Mouse (Mus musculus) thymus, postnatal 10 days (tissue): ENCODE measurements around the gene Rnf38.

Source experiments
- DNase-seq, 2 experiments: peaks; one replicate each; pipeline ENCODE4 v3.0.0; 2021; ENCODE audit warnings: low spot score in 2 of 2

Gene Rnf38

DNA sequence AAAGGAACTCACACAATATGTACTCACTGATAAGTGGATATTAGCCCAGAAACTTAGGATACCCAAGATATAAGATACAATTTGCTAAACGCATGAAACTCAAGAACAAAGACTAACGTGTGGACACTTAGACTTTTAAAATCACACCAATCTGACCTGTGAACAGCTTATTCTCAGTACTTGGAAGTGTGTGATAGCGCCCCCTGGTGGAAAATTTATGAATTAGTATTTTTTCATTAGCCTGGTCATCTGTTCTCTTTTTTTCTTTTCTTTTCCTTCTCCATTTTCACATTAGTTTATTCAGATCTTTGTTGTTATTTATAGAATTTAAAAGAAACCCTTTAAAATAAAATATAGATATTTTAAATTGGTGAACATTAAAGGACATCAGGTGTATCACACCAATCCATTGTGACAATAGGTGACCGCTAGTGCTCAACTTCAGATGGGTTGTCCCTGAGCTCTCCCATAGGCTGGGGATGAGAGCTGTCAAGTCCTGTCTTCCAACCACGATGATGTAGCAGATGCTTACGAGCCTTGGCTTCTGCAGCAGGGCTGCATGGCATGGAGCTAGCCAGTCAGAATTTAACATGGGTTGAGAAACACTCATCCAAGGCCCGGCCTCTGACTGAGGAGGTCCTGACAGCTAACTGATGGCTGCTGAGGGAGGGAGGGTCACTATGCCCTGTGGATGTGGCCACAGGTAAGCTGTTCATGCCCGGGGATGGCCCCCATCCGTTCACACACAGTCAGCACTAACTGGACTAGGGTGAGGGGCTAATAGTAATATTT is 114.0 kb downstream of the Rnf38 start:
- DNase-seq, result peak in 1 of 2 experiments; percentile 53

DNA sequence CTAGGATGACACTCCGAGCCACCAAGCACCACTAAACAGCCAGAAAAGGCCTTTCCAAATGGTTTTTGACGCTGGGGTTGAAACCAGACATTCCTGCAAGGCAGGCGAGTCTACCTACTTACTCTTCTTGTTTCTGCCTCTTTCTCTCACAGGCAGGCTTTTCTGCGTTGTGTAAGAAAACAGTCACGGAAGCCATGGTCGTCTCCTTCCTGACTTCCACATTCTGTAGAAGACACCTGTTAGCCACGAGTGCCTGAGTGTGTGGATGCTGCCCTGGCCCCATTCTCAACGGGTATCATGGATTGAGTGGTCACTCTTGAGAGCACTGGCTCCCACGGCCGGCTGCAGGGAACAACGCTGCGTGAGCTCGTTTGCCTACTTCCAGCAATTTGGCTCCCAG is 118.5 kb downstream of the Rnf38 start:
- DNase-seq, result no peak

DNA sequence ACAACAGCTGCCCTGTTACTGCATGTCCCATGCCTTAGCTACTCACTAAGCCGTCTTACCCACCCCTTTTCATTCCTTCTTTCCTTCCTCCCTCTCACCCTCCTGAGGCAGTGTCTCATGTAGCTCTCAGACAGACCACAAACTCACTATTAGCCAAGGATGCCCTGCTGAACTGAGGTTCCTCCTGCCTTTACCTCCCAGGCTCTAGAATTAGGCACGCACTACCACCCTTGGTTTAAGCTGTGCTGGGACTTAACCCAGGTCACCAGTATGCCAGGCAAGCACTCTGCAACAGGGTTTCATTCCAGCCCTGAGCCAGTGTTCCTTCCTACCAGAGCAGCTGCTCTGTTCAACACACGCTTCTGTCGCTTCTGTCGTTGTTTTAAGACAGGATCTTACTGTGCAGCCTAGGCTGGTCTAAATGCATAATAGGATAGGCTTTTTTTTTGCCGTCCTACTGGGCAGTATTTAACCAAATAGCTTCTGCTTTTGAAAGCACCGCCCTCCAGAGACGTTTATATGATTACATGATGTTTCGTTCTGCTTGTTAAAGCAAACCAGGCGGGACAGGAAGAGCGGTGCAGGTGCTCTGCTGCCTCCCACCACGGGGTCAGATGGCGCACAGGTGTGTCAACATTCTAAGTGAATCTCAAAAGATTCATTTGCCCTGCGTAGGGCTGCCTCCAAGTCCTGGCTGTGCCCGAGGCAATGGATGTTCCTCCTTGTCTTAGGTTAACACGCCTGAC is 120.0 kb downstream of the Rnf38 start:
- DNase-seq, result peak; percentile 42 to 49

DNA sequence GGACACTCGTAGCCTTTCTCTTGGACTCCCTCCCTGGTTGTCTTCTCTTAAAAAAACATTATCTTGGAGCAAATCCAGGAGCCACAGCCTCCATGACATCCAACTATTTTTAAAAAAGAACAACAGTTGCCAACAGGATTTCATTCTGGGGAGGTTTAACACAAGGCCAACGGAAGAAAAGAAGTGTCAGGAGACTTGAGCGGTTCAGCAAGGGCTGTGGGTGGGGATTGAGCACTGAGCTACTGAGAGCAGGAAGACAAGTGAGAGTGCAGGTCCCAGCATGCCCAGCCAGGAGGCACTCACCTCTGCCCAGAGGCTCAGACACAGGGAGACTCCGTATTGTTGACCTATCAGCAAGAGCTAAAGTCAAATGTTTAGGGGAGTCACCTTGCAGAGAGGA is 120.8 kb downstream of the Rnf38 start:
- DNase-seq, result no peak

DNA sequence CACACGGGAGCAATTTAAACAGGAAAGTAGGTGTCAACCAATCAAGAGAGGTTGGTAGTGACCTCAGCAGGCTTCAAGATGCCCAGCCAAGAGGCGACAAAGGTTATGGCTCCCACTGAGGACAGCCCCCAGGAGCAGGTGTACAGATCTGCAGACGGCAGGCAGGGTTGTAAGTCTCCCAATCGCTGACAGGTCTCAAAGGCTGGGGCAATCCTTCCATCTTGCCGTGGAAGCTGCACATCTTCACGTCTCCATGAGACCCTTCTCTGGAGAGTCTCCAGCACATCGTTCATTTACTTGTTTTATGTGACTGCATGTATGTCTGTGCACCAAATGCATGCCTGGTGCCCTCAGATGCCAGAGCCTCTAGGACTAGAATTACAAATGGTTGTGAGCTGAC is 122.8 kb downstream of the Rnf38 start:
- DNase-seq, result no peak

DNA sequence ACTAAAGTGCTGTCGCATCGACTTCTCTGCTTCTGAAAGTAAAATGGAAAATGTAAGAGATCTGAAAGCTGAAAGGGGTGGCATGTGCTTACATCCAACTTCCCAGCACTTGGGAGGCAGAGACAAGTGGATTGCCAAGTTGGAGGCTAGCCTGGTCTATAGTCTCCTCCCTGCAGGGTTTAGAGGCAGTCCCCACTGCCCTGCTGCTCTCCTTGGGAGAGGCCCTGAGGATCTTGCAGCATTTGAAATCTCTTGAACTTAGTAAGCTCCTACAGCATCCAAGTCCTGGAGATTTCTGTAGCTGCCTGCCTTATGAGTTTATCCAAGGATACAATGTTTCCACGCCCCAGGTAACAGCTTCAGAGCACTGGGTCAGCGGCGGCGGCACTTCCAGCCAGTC is 125.3 kb downstream of the Rnf38 start:
- no peak for DNase-seq

DNA sequence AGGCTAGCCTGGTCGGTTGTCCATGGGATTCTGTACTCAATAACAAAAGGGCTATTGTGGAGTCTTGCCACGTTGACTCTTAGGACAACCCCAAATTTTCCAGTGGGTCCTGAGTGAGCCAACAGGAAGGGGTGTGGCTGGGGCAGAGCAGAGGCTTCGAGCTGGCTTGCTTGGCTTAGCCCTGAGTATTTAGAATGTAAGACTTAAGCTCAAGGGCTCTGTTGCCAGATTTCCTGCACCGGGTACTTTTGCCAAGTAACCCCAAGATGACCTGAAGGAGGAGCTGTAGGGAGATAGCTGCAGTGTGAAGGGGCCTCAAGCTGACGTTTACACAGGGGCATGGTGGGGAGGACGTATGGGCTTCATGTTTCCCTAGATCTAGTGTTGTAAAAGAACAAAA is 126.2 kb downstream of the Rnf38 start:
- peak in 1 of 2 experiments; percentile 30 for DNase-seq

DNA sequence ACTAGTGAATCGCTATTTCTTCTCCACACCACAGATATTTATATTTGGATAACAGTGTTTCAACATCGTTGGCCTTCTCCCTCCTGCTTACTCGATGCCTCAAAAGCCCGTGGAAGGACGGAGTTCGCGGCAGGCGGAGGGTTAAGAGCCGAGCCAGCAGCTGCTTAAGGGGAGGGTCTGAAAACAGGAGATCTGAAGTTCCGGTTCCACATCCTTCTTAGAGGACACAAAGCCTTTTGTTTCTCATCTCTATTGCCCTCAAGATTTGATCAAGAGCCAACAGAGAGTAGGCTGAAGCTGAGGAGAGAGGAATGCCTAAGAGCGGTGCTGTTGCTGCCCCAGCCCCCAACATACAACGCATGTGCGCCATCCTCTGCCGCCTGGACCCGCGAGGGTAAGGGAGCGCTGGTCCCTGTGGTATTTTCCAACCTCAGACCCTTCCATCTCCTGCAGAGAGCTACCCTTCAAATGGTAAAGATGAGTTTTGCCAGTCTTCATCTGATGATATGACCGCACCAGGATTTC is 127.2 kb downstream of the Rnf38 start:
- DNase-seq, result peak in 1 of 2 experiments; percentile 36

DNA sequence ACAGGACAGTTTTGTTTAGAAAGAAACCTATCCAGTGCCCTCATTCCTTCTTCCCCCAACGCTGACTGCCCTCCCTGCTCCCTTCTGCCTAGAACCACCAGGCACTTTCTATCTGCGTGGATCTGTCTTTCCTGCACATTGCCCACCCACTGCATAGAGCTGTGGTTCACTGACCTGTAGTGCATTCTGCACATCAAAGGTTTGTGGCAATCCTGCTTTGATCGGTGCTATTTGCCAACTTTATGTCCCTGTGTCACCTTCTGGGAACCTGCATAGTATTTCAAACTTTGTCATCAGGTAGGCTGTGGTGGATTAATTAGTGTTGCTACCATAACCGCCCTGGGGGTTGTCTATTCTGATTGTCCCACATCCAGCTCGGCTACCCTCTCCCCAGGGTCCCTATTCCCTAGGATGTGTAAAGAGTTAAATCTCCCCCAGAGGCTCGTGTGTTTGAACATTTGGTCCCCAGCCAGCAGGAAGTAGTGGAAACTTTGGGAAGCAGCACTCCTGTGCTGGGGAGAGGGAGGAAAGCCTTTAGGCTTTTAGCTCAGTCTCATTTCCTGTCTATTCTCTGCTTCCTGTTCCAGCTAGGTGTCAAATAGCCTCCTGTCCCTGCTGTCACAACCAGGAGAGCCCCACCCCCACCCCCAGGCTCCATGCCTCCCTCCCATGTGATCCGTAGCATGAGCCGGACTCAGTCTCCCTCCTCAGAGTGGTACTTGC is 129.2 kb downstream of the Rnf38 start:
- DNase-seq, result no peak

DNA sequence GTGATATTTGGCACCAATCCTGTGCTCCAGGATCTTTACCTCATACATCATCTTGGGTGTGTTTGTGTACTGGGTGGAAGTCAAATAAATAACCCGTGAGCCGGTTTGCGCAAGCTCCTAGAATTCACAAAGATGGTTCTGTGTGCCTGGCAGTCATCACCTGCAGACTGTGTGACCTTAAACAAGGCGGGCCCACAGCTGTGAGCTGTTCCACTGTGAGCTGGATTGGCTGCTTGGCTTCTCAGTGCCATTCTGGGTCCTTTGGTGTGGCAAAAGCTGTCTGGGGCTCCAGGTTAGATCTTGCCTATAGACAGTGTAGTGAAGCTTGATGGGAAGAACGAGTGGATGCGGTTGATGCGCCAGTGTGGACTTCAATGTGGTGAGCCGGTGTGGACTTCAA is 130.0 kb downstream of the Rnf38 start:
- DNase-seq, result peak; percentile 62 to 67

DNA sequence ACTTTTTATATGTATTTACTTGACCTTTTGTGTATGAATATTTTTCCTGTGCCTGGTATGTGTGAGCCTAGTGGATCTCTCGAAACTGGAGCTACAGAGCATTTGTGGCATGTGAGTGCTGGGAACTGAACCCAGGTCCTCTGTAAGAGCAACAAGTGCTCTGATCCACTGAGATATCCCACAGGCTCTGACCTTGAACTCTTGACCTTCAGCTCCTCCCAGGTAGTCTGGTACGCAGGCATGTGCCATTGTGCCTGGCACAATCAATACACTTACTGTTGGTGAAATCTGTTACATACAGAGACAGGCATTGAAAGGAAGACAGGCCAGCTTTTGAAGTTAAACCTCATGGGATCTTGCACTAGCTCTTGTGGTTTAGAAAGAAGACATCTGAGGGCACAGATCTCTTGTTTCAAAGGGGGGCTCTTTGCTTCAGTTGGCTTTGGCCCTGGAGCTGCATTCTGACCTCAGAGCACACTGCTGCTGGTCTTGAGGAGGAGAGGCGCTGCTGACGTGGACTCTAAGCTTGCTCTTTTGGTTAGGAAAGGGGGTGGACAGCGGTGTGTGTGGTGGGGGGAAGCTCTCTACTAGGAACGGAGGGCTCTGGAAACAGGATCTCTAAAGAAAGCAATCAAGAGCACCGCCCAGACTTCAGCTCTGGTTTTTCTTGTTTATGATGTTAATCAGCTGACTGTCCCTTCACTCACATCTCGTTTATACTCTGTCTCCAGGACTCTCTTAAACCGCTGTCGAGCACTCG is 135.8 kb downstream of the Rnf38 start:
- no peak for DNase-seq

DNA sequence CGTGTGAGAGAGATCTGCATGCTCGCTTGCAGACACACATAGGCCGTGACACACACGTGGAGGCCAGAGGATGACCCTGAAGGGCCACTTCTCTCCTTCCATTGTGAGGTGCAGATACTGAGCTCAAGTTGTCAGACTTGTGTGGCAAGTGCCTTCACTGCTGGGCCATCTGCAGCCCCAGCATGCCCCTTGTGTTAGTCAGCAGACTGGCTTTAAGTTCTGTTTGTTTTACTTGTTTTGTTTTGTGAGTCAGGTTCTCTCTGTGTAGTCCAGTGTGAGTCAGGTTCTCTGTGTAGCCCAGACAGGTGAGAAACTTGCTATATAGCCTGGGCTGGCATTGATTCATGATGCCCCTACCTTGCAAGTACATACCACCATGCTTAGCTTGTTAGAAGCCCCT is 139.1 kb downstream of the Rnf38 start:
- no peak for DNase-seq

DNA sequence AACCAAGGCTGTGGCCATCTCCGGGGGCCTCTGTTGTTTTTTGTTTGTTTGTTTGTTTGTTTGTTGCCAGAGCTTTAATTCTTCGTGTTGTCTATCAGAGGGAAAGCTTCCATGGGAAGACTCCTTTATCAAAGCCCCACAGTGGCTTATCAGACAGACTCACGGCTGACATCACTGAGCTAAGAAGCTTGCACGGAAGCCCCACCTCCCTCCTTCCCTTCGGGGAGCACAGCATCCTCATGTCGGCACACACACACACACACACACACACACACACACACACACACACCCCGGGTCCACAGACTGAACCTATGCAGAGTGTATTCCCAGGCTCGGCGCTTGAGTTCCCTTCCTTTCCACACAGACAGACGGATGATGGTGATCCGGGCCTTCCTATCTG is 141.2 kb downstream of the Rnf38 start:
- DNase-seq, result no peak

DNA sequence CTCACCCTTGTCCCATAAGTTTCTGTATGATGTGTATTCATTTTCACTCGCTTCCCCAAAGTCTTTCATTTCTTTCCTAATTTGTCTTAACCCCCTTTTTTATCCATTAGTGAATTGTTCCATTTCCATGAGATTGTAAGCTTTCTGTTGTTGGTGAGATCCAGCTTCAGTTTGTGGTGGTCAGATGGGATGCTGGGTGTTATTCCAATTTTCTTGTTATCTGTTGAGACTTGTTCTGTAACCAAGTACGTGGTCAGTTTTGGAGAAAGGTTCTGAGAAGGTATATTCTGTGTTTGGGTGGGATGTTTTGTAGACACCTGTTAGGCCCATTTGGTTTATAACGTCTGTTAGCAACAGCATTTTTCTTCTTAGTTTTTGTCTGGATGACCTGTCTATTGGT is 148.0 kb downstream of the Rnf38 start:
- DNase-seq, result no peak

DNA sequence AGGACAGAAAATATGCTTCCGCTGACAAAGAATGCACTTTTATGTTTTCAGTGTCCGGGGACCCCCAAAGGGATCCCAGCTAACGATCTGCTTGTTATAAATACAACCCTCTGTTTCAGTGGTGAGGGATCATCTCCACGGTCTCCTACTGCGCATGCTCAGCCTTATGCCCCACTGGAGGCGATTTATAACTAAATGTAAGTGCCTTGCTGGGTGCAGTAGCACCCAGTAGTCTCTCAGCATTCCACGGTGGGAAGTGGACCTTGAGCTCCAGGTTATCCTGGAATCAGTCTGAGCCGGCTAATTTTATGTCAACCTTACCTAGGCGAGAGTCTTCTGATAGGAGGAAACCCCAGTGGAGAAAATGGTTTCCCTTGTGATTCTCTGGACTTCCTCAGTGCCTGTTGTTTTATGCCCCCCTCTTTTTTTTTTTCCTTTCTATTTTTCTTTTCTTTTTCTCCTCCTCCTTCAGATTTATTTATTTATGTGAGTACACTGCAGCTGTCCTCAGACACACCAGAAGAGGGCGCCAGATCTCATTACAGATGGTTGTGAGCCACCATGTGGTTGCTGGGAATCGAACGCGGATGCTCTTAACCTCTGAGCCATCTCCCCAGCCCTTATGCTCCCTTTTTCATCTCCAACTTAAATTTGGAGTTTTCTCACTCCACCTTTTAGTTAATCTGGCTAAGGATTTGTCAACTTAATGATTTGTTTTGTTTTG is 148.8 kb downstream of the Rnf38 start:
- DNase-seq, result no peak

DNA sequence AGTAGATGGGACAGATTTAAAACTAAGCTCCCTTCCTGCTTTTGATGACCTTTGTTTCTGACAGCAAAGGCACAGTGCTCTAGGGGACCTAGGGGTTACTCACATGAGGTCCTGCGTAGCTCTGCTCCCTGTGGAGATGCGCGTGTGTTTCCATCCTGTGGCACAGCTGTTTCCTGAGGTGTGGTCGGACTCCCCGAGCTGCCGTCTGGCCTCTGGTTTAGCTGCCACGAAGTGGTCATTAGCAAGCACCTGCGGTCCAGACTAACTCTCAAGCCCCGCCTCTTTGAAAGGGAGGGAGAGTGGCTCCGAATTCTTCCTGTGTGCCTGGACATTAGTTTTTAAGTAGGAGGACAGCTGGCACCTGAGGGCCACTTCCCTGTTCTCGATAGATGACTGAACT is 149.6 kb downstream of the Rnf38 start, which contains the start of gene Gne:
TSS of gene Gne (minus strand) at position 233 of the 400 bp plus-strand sequence.
- no peak for DNase-seq

DNA sequence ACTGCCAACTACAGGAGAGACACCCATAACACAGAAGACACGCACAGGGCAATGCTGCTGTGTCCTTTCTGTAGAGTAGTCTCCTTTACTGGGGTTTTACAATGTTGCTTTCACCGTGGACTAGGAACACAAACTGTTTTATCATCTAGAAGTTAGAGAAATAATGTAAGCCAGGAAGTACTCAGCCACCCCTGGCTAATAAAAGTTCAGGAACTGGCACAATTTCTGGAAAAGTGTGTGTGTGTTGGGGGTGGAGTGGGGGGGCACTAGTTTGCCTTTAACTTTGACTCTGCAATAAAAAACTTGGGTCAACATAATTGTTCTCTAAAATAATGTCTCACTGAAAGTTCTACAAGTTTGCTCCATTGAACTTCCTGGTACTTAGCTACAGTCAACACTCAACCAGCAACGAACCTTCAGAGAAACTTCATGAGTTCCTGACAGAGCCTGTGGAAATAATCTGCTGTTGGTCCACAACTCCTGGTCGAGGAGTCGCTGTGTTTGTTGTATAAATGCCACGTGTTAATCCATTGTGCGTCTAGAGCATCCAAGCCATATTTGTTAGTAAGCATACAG is 155.1 kb downstream of the Rnf38 start:
- no peak for DNase-seq
